Mouse (Mus musculus): ENCODE data around the gene Asb2. TPM values are rescaled to one million over a fixed set of nuclear protein-coding genes. Genes with fewer than 3 reads are reported as not detected.

Gene Asb2
- polyA plus RNA-seq, 1 experiment: 46.8 TPM

DNA sequence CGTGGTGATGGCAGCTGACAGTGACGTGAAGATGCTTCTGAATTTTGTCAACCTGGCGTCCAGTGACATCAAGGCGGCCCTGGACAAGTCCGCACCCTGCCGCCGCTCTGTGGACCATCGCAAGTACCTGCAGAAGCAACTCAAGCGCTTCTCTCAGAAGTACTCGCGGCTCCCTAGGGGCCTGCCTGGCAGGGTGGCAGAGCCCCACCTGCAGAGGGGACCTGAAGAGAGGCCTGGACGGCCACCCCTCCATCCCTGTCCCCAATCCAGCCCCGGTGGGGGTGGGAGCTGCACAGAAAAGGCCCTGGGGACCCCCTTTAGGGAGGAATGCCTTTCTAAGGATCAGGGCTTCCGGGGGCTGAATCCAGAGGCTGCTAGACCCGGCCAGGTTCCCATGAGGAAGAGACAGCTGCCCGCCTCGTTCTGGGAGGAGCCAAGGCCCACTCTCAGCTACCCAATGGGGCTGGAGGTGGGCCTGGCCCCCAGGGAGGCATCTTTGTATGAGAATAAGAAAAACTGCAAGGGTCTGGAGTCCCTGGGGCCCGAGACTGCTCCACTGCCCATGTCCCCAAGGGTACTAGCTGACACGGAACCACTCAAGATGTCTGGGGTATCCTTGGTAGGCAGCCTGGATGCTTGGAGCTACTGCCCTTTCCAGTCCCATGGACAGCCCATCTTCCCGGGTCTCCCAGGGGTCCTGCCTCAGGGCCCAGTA, 39.8 kb downstream of the Asb2 start:
- DNase-seq (ENCODE audit: low spot score): no peak

DNA sequence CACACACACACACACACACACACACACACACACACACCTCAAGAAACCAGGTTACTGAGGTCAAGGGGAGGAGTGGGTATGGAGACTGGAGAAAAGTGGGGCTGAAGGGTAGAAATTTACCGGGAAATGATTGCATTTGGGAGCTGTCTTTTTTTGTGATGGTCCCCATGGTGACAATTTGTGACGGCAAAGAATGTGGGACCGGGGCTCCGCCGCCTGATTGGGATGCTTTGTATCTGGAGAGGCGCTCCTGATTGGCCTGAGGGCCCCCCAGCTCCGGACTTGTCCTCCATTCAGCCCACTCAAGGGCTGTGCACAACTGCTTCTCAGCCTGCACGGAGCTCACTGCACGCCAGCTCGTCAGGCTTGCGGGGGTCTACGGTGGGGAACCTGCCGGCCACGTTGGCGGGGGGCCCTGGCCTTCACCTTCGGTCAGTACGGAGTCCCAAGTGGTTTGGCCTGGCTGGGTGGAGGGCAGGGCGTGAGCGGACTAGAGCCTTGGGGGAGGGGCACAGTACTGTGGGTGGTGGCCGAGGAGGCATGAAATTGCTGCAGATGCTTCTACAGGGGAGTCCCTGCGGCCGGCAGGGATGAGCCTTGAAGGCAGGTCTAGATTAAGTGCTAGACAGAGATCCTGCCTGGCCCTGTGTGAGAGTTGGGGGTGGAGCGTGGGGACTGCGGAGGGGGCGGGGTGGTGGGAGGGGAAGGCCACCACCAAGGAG, 41.0 kb downstream of the Asb2 start:
- DNase-seq (ENCODE audit: low spot score): no peak

DNA sequence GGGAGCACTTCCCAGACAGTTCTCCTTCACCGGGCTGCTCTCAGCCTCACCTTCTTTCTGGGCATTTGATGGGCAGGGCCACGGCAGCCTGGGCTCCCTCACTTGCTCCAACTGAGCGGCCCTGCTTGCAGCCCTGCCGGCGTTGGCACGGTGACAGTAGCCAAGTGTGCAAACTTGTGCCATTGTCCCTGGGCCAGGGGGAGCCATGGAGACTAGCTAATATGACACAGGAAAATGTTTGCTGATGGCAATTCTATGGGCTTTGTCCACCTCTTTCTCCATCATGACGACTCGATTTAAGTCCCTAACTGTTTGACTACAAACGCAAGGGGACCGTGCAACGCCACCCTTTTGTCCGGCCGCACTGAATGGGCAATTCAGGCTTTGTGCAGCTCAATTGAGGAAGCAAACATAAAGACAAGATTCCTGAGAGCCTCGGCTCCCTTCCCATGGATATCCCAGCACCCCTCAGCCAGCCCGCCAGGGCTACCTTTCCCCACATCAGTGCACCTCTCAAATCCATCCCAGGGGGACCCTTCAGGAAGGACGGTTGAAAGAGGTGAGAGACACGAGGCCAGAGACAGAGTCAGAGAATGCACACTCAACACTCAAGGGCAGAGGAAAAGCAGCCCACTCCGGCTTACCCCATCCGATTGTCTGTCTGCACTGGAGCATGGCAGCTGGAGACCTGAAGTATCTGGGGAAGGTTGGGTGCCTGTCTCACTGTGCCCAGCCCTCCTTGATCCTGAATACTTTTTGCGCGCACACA, 41.7 kb downstream of the Asb2 start:
- DNase-seq (ENCODE audit: low spot score): no peak

DNA sequence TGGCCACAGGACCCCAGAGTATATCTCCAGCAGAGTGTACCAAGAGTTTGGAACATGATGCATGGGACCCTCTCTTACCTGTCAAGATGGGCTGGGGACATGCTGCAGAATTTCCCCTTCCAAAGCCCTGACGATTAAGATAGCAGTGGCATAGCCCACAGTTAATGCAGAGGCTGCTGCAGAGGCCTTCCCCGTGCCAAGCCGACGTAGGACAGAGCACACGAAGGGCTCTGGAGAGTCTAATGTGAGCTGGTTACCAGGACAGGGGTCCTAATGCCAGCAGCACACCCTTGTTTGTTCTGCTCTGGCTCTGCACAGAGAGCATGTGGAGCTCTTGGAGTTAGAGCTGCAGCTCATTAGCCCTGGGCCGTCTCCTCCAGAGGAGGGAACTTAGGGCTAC, 42.5 kb downstream of the Asb2 start:
- DNase-seq (ENCODE audit: low spot score): no peak

DNA sequence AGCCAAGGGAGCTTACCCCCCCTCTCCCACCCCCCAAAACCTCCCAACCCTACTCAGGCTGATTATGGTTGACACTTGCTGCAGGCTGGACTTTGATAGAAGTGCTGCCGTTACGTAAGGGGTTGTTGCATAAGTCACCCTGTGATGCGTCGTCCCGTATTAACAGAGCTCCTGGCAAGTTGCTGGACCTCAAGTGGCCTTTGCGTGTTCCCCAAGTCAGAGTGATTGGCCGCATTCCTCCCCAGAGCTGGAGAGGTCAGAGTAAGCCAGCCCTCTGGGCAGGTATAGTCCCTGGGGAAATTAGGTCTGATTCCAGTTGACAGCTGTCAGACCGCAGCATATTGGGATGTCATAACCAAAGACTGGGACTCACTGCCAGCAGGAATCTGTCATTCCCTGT, 43.9 kb downstream of the Asb2 start:
- DNase-seq (ENCODE audit: low spot score): no peak

- no peak for DNase-seq (ENCODE audit: low spot score)
Measured at GRCm38 (mm10) chr12:103310744-103311267, 45.0 kb downstream of the Asb2 start, which contains the start of gene Fam181a. Gene Fam181a, plus strand, starts transcription at chr12:103310975.

- DNase-seq (ENCODE audit: low spot score): no peak
Measured at GRCm38 (mm10) chr12:103306720-103307119, 49.1 kb downstream of the Asb2 start.

DNA sequence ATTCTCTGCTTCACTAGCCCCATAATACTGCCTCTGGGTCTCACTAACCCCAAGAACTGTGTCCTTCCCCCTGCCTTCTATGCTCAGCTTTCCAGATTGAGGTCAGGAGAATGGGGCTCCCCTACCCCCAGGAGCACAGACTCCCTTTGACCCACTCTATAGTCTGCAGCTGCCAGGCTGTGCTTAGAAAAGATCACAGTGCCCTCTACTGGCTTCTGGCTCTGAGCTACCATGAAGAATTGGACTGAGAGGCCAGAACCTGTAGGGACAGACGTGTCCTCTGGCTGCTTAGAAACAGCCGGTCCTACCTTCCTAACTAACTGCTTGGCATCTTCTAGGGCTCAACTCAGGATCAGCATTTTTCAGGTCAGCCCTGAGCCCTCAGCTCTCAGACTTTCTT, 49.6 kb downstream of the Asb2 start:
- no peak for DNase-seq (ENCODE audit: low spot score)

GRCm38 (mm10) chr12:103302960-103303359, 52.8 kb downstream of the Asb2 start:
- no peak for DNase-seq (ENCODE audit: low spot score)

DNA sequence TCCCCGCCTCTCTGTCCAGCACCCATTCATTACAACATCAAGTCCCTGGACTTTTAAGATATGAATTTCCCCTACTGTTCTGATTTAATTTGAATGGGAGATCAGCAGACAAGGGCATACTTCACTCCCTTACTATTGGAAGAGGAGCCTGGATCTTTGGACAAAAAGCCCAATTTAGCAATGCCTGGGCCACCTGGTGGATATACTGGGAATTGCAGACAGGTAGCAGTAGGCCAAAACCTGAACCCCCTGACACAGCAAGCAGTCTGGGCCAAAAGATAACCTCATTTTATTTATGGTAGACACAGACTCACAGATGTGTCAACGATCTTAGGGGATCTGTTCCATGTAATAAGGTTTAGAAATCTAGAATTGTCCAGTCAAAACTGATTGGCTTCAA, 54.2 kb downstream of the Asb2 start:
- no peak for DNase-seq (ENCODE audit: low spot score)

DNA sequence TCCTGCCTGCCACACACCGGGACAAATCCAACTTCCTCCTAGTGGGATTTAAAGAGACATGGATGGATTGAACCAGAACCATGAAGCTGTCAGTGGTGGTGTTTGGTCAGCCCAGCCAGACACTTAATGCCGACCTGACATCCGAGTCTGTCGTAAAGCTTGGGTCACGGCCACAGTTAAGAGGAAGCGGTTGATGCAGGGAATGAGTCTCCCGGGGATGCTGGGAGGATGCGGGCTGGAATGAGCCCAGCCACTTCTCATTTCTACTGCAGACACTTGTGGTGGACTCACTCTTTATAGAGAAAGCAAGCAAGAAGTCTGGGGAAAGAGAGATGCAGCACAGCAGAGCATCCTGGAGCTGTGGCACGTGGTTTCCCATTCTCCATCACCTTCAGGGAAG, 55.3 kb downstream of the Asb2 start:
- DNase-seq (ENCODE audit: low spot score): no peak

- DNase-seq (ENCODE audit: low spot score): no peak
Measured at GRCm38 (mm10) chr12:103296292-103296691, 59.5 kb downstream of the Asb2 start.

- DNase-seq (ENCODE audit: low spot score): no peak
Measured at GRCm38 (mm10) chr12:103292366-103292765, 63.4 kb downstream of the Asb2 start.

- no peak for DNase-seq (ENCODE audit: low spot score)
Measured at GRCm38 (mm10) chr12:103287276-103287675, 68.5 kb downstream of the Asb2 start.

- DNase-seq (ENCODE audit: low spot score): no peak
Measured at GRCm38 (mm10) chr12:103283411-103283810, 72.4 kb downstream of the Asb2 start.

- no peak for DNase-seq (ENCODE audit: low spot score)
Measured at GRCm38 (mm10) chr12:103282936-103283335, 72.9 kb downstream of the Asb2 start.

- DNase-seq (ENCODE audit: low spot score): no peak
Measured at GRCm38 (mm10) chr12:103281912-103282311, 73.9 kb downstream of the Asb2 start.

DNA sequence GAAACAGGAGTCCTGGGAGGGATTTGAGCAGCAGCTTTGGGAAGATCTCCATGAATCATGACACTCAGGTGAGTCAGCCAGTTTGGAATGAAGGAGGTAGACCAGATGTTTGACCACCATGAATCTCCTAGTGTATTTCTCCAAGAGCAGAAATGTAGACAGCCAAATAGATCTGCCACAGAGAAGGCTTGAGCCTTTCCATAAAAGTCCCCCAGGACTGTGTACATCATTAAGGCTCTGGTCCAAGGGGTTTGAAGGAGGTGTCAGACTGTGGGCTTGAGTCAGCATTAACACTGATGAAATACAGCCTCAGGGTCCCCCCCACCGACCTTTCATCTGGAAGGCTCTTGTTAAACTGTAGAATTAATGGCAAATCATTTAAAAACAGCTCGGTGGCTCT, 74.3 kb downstream of the Asb2 start:
- no peak for DNase-seq (ENCODE audit: low spot score)

DNA sequence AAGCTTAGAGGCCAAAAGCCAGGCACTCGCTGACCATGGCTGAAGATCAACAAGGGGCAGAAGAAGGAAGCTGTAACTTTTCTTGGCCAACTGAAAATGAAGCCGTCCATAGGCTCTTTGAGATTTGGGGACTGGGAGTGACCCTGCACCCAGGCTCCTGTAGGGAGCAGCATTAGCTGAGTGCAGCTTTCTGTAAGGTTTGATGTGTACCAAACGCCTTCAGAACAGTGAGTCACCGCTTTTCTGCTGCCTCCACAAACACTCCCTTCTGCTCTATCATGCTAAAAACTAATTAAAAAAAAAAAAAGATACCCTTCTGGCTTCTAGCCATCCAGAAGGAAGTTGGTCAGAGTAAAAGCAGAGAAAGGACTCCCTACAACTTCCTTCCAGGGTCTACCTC, 79.4 kb downstream of the Asb2 start:
- no peak for DNase-seq (ENCODE audit: low spot score)

DNA sequence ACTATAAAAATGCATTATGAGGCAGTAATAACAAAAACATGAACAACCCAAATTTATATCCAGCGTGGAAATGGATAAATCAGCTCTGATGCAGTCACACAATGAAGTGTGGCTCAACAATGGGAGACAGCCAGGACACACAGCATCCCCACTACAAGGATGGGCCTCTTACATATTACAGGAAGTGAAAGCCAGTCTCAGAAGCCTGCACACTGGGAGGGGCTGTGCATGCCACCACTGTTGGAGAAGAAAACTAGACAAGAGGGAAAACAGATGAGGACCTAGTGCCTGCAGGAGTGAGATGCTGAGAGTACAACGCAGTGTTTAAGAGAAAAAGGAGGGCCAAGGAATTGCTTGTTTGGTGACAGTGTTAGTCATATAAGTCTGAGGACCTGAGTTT, 82.1 kb downstream of the Asb2 start:
- DNase-seq (ENCODE audit: low spot score): no peak

DNA sequence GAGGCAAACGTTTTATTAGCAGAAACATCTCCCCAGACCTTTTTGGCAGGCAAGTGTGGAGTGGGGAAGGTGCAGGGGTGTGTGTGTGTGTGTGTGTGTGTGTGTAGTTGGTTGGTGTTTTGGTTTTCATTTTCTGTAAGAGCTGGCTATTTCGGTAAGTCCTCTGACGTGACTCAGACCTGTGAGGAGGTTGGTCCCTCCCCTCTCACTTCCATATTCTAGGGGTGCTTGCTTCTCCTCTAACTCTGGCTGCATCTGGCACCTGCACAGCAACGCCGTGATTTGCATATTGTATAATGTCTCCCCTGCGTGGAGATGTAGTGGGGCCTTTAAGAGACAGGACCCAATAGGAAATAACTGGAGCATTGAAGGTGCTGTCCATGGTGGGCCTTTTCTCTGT, 82.8 kb downstream of the Asb2 start:
- DNase-seq (ENCODE audit: low spot score): no peak

- no peak for DNase-seq (ENCODE audit: low spot score)
Measured at GRCm38 (mm10) chr12:103272176-103272575, 83.6 kb downstream of the Asb2 start.
